Mouse (Mus musculus): ENCODE data around the gene Tmem11.
A peak's percentile ranks its signal among the peaks of the same experiment; 100 is the strongest.

- TF ChIP-seq EP300 (optimal IDR thresholded peaks at IDR 0.05), result no peak
- 0 out of 2 replicates have a peak, but pooled peaks have one; percentile 1 for TF ChIP-seq CTCF (IDR thresholded peaks at IDR 0.05; ENCODE audit: low read depth)
These were observed 34.5 kb upstream of the Tmem11 start for GRCm38 (mm10) chr11:60913301-60914196.
